Mouse (Mus musculus) urinary bladder, adult 2 months (tissue): ENCODE data around the gene Col1a1. TPM values are rescaled to one million over a fixed set of nuclear protein-coding genes. Genes with fewer than 3 reads are reported as not detected.

Experiments used
- DNase-seq: peaks from one replicate; pipeline ENCODE4 v3.0.0; 2022; ENCODE audit warnings: low spot score
- polyA plus RNA-seq: library from polyadenylated mRNA; depleted of rRNA; stranded (reverse); fragments of >200 nt; gene quantifications from 2 replicates; pipeline ENCODE4 v1.2.3, GENCODE M21; 2012

Gene Col1a1
- polyA plus RNA-seq, 1 experiment: 953 TPM

DNA sequence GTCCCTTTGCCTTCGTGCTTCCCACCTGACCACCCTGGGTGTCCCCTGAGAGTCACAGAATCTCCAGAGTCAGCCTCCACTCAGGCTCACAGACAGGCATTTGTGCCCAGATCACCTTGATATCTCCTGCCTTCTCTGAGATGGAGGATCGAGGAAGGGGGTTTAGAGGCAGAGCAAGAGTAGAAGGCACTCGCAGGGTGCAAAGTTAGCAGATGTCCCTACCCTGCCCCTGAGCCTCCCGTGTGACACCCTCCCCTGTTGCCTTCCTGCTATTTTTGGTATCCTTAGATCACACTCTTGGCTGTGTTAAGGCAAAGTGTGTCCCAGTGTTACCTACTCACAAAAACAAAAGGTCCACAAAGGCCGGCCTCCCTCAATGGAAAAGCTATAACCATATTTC, 40.2 kb downstream of the Col1a1 start, which contains the start of gene Sgca:
TSS of gene Sgca (minus strand) at position 129 of the 400 bp plus-strand sequence.
- no peak for DNase-seq

DNA sequence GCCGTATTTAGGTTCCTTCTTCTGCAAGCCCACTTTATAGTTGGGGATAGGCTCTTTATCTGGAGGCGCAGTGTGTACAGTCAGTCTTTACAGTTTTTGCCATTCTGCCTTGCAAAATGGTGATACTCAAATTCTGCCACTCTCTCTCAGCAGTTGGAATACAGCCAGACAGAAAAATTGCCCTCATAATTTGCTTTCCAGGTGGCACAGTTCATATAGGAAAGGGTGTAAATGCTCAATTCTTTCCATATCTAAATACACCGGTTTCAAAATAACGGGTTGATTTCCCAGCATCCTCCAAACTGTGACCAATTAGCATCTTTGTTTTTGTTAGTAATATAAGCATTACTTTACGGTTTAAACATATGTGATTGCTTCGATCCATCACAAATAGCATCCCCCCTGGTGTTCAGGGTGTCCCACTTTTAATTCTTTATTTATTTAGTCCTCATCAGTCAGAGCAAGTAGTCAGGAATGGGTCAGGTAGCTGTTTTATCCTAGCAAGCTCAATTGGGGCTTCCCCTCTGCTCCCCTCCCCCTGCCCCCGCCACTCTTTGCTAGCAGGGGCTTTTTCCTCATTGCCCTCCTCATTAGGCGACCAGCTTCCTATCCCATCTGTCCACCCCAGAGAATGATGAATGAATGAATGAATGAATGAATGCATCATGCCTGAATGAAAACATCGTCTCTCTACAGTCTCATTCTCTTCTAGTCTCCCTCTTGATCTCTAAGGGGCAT, 42.3 kb downstream of the Col1a1 start:
- DNase-seq: no peak

DNA sequence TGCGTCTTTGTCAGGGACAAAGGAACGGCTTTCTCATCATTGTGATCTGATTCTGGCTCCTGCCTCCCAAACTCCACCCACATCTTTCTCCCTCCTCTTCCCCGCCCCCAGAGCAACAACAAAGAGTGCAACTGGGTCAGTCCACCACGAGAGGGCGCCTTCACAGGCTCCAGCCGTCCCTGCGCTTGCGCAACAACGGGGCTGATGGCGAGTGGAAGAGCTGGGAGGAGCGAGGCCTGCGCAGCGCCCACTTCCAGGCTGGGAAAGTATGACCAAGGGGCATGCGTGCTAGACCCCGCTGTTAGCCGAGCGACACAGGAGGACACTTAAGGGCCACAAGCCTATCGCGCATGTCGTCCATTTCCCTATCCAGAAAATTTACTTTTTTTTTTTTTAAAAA, 42.9 kb downstream of the Col1a1 start:
- peak; percentile 89 for DNase-seq

DNA sequence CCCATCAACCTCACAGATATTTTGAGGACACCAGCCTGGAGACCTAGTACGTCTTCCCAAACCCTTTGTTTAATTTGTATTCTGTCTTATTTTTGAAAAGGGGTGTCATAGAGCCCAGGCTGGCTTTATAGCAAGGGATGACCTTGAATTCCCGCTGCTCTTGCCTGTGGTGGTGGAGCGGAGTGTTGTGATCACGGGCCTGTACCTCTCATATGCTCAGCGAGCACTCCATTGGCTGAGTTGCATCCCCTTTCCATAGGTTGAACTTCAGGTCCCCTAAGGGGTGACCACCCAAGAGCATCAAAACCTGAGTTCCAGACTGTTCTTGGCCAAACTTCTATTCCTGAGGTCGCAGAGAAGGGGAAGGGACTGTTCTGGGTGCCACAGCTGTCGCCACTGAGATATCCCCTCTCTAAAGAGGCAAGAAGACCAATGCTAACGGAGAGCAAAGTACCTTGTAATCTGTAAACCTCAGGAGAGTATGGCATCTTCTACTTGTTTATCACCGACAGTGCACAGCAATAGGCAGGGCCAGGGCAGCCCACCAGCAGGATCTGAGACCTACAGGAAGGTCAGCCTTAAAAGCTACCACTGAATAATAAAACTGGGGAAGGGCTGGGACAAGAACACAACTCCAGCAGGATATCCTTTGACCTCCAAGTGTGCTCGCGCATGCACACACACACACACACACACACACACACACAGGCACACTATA, 43.6 kb downstream of the Col1a1 start:
- DNase-seq: no peak

DNA sequence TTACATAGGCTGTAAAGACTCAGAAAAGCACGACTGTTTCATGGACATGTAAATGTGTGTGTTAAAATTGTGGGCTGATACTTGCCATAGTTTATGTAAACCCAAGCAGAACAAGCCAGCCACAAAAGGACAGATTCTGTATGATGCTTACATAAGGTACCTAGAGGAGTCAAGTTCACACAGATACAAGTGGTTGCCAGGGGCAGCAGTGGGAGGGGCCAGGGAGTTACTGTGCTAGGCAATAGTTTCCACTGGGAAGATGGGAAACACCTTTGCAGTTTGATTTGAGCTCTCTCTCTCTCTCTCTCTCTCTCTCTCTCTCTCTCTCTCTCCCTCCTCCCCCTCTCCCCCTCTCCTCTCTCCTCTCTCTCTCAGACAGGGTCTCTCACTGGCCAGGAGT, 49.1 kb downstream of the Col1a1 start:
- DNase-seq: no peak

DNA sequence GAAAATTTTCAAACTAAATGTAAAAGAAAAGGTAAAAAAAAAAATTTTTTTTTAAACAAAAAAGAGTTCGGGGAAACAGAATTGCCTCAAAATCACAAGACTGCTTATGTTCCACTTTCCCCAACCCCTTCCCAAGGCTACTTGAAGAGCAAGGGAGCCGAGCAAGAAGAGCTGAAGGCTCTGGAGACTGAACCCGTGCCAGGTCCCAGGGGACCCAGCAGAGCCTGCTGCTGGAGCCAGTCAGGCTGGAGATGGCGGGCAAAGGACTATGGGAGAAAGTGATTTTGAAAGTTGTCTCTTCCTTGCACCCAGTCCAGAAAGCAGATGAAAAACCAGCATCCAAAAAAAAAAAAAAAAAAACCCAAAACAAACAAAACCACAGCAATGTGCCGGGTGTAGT, 49.8 kb downstream of the Col1a1 start:
- no peak for DNase-seq

DNA sequence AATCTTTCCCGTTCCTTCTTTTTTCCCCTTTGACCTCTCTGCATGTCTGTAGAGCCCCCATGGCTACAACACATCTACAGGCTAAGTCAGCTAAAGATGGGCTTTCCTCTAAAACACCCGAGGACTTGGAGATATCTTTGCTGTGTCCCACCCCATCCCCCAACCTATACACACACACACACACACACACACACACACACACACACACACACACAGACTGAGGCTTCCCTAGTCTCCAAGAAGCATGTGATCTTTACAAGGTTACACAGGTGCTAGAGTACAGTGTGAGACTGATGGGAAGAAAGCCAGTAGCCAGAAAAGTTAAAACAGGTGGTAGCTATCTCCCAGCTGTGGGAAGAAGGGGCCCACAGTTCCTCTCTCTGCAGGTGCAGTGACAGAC, 50.4 kb downstream of the Col1a1 start:
- DNase-seq: no peak

DNA sequence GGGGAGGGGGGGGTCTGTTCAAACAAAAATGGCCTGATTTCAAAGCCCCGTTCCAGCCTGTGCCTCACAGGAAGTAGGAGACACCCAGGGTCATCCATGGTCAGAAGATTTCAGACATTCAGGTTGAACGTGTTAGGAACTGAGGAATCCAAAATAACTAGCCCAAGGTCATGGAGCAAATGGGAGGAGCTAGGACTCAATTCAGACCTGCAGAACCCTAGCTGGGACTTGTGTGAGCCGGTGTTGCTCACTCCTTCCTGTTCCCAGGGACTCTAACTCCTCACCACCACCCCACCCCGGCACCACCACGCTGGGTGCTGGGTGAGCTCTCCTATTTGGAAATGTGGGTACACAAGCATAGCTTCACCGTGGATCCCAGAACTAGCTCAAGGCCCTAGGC, 51.3 kb downstream of the Col1a1 start:
- DNase-seq: no peak

DNA sequence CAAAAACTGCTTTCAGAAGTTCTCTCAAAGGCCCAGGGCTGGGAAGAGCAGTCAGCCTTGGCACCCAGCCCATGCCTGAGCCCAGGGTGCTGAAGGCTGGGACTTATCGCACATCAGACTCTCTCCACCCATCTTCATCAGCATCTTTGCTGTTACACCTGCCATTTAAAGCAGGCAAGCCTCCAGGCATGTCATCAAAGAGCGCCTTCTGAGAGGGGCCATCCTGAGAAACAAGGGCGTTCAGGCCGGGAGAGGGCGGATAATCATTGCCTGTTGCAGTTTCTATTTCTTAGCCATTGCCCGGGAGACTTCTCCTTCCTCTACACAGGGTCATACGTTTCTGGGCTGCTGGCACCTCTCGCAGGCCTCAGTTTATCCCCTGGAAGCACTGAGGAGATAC, 51.8 kb downstream of the Col1a1 start:
- no peak for DNase-seq

DNA sequence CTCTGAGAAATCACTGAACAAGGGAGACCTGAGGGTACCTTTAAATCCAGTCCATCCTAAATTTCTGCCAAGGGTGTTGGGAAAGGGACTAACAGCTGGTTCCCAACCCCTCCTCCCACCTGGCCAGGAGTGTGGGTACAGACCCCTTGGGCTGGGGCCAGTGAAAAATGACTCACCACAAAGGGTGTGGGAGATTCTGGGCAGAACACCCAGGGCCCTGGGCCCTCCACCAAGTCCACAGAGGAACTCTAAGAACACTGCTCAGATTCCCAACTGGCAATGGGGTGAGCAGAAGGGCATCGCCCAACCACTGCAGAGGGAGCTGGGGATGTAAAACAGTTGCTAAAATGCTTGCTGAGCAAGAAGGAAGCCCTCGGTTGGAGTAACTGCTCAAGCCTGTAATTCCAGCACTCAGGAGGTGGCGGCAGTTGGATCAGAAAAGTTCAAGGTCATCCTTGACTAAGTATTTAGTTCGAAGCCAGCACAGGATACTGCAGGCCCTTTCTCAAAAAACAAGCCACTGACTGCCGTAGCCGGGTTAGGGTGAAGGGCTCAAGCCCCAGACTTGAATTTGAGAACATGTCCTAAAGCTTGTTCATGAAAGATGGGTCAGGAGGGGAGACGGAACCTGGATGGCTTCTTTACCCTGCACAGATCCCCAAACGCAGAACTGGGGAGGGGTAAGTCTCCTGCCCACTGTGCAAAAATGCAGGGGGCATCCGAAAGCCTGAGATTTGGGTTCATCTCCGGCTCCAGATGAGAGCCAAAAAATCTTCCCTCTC, 52.9 kb downstream of the Col1a1 start:
- no peak for DNase-seq

DNA sequence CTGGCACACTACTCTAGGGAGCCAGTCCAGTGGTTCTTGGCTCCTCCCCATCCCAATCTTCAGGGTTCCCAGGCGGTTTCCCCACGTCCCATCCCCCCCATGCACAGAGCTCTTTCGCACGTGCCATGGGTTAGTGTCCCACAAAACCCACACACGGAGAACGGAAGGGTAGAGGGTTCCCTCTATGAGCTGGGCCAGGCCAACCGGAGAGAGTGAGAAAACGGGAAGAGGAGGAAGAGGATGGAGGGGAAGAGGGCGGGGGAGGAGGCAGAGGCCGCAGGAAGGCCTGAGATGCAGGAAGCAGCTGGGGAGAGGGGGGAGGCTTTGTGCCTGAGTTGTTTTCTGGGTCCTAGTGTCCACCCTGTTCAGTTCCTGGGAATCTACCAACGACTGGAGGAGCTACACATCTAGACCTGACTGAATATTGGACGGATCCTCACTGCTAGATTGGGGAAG, 53.6 kb downstream of the Col1a1 start:
- DNase-seq: peak; percentile 62

DNA sequence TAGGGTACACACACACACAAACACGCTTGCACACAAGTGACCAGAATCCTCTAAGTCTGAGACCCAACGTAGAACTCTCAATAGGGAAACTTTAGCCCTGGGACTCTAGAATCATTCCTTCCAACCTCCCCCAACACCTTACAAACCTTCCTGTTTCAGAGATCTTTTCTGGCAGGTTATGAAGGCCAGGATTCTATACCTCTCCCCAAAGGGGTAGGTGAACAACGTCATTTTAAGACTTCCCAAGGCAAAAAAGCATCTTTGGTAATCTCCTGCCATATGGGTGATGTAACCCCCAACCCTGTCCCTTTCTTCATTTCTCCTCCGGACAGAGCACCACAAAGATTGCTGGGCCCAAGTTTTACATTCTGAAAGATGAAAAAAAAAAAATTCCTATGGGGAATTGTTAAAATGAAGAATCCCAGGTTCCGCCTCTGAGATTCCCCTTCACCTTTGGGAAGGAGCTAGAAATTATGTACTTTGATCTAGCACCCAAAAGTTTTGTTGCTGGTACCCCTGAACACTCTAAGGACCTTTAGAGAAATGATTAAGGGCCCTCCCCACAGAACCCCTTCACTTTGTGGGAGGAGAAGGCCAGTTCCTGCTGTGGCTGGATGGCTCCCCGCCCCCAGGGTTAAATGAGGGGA, 54.2 kb downstream of the Col1a1 start:
- no peak for DNase-seq

DNA sequence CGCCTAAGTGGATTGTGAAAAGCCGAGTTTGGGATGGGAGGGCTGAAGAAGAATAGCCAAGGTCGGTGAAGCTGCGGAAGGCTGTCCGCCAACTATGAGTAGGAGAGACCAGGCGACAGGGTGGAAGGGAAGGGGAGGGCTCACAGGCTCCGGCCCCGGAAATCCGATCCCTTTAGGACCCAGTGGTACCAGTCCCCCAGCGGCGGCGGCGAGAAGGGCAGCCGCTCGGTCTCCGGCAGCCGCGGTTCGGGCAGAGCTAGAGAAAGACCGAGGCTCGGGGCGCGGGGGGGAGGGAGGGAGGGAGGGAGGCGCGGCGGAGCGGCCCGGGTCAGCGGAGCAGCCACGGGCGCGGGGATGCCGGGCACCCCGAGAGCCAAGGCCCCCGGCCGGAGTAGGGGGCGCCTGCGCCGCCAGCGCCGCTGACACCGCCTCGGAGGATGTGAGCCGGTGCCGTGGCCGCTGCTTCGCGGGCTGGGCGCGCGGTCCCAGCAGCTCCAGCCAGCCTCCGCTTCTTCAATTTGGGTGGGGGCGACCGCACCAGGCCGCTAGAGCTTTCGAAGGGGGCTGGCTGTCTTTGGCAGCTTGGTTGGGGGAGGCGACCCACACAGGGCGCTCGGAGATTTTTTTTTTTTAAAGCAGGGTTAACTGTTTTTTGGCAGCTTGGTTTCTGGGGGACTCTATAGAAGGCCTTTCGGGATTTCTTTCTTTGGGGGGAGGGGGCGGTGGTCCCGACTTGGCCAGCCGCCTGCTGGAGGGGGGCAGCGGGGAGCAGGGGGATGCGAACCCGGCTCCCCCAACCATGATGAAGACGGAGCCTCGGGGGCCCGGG, 54.9 kb downstream of the Col1a1 start, which contains the start of gene Ppp1r9b:
TSS of gene Ppp1r9b (plus strand) at position 287 of the 829 bp plus-strand sequence.
- peak; percentile 89 for DNase-seq

DNA sequence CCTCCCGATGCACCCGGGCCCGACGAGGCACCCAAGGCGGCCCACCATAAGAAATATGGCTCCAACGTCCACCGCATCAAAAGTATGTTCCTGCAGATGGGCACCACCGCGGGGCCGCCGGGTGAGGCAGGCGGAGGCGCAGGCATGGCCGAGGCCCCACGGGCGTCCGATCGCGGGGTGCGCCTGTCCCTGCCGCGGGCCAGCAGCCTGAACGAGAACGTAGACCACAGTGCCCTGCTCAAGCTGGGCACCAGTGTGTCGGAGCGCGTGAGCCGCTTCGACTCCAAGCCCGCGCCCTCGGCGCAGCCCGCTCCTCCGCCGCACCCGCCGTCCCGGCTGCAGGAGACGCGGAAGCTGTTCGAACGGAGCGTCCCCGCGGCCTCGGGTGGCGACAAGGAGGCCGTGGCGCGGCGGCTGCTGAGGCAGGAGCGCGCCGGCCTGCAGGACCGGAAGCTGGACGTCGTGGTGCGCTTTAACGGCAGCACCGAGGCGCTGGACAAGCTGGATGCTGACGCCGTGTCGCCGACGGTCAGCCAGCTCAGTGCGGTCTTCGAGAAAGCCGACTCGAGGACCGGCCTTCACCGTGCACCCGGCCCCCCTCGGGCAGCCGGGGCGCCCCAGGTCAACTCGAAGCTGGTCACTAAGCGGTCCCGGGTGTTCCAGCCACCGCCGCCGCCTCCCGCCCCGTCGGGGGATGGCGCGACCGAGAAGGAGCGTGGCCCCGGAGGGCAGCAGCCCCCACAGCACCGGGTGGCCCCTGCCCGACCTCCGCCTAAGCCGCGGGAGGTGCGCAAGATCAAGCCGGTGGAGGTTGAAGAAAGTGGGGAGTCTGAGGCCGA, 55.8 kb downstream of the Col1a1 start:
- peak; percentile 64 for DNase-seq

DNA sequence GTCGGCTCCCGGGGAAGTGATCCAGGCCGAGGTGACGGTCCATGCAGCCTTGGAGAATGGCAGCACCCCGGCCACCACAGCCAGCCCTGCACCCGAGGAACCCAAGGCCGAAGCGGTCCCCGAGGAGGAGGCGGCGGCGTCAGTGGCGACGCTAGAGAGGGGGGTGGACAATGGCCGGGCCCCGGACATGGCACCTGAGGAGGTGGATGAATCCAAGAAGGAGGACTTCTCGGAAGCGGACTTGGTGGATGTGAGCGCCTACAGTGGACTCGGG, 56.4 kb downstream of the Col1a1 start:
- DNase-seq: peak; percentile 47

DNA sequence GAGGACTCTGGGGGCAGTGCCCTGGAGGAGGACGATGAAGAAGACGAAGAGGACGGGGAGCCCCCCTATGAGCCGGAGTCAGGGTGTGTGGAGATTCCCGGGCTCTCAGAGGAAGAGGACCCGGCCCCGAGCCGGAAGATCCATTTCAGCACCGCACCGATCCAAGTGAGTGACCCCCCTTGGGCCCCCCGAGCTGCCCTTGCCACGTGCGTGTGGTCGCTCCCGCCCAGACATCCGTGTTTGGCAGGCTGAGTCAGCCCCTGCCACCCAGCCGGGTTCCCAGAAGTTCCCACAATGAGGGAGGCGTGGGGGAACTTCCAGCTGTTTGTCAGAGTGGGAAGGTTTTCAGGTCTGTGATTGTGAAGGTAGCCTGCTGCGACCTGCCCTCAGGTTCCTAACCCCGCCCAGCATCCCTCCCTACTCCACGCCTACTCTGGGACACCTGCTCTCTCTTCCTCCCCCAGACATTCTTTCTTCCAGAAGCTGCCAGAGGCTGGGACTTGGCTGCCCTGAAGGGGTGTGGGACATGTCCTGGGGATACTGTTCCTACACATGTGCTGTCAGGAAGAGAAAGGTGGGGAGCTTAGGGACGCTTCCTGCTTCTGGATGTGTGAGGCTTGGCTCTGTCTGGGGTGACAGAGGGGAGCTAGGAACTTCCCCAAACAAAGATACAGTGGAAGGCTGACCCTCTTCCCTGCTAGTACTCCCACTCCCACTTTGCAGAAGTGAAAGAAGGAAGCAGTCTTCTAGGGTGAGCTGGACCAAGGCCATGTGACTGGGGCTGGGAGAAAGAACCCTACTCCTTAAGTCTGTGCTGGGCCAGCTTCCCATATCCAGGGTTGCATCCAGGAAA, 57.0 kb downstream of the Col1a1 start:
- DNase-seq: peak; percentile 58

DNA sequence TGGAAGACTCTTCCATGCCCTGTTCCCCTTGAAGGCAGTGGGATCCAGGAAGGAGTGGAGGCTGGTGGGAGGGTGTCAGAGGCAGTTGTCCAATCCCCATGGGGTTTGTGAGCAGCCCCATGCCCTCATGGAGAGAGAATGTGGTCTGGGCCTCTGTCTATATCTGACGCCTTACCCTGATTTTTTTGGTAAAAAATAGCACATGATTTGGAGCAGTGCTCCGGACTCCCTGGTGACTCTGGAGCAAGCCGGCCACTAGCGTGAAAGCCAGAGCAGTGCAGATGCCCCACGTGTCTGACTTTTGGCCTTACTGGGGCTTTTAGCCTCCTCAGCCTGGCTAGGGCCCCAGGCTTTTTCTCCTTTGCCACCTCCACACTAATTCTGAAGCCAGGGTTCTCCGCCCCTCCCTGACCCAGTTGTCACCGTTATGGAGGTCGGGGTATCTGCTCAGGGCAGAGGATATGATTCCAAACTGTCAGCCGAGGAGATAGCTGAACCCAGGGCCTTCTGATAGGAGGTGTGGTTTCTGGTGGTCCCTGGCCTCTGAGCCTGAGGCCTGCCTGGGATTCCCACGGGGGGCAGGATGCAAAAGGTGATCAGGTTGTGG, 58.3 kb downstream of the Col1a1 start:
- no peak for DNase-seq

DNA sequence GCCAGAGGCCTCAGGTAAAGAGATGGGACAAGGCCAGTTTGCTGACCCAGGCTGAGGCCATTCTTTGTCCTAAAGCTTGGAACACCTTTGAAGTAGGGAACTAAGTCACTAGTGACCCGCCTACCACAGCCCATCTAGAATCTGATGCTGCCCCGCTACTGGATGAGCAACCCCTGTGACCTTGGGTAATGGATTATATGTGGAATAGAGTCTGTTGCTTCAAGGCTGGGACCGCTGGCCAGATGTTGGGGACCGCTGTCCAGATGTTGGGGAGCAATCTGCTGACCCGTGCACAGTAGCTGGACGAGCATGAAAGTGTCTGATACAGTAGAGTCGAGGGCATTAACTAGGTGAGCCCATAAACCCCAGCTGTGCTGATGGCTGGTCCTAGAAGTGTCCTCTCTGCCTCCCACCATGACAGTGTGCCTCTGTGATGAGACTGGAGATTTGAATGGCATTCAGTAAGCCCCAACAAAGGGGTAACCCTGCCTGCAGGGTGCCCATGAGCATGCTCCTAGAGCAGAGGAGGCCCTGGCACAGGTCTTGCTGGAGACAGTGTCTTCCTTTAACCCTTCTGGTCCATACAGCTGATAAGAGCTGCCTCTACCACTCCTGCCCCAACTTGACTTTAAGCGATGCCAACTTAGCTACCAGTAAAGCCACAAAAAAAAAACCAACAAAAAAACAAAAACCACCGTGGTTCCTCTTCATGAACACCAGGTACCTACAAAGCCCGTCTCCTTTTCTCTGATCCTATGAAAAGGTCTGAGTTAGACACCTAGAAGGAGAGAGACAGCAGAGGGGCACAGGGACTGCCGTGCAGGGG, 59.1 kb downstream of the Col1a1 start:
- DNase-seq: no peak
